Mouse (Mus musculus): ENCODE measurements around the gene Hipk4.

DNA sequence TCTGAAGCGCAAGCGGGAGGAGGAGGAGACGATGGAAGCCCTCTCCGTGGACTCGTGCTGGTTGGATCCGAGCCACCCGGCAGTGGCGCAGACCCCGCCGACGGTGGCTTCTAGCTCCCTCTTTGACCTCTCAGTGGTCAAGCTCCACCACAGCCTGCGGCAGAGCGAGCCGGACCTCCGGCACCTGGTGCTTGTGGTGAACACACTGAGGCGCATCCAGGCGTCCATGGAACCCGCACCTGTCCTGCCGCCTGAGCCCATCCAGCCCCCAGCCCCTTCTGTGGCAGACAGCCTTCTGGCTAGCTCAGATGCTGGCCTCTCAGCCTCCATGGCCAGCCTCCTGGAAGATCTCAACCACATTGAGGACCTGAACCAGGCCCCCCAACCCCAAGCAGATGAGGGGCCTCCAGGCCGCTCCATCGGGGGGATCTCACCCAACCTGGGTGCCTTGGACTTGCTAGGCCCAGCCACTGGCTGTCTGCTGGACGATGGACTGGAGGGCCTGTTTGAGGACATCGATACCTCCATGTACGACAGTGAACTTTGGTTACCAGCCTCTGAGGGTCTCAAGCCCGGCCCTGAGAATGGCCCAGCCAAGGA is 33.7 kb upstream of the Hipk4 start:
- no peak for TF ChIP-seq CTCF (conservative IDR thresholded peaks at IDR 0.05; ENCODE audit: insufficient read depth, insufficient read length, low read depth, low read length)
- no peak for TF ChIP-seq POLR2A (IDR thresholded peaks at IDR 0.05; ENCODE audit: low read depth, low read length)
